Comparison of ENCODE assay signal across 14 mouse cellular contexts in genomic region chr13:20131322-20131997, GRCm38 (mm10). TPM values are rescaled to one million over a fixed set of nuclear protein-coding genes. Genes with fewer than 3 reads are reported as not detected.
DNase-seq lines count a peak whose midpoint lies in the region; ATAC-seq and TF ChIP-seq lines count a peak whose summit lies in the region.
"Had no signal": no experiment of that assay in that cellular context is flagged by ENCODE, and none has a peak within 500 bp of the region (broad histone marks: within the 10 kb centered on the region; RNA-seq: fewer than 3 reads in every experiment).

No protein-coding gene starts in this region.

- H3K9me3 ChIP-seq in intestine, embryonic 15.5 days, result no peaks in the 10 kb centered on the region
- H3K9me3 ChIP-seq in liver, embryonic 15.5 days (replicated peaks), result no peaks in the 10 kb centered on the region
- H3K9me3 ChIP-seq in stomach, postnatal 0 days (ENCODE audit: control insufficient read depth, low read length), result no peaks in the 10 kb centered on the region
- H3K9me3 ChIP-seq: midbrain, embryonic 10.5 days had no signal

- peak; percentile 43 for DNase-seq in urinary bladder, postnatal 14 days (ENCODE audit: low spot score)
- DNase-seq in urinary bladder, postnatal 10 days (ENCODE audit: low spot score), result no peak
- DNase-seq in stomach, postnatal 0 days (ENCODE audit: low spot score), result peak; percentile 68
- DNase-seq in layer of hippocampus, adult 8-10 months (ENCODE audit: low spot score in 2 of 2), result no peak
- DNase-seq in right cerebral cortex, postnatal 25 days, result no peak
- no peak for DNase-seq in yolk sac, embryonic 10.5 days (ENCODE audit: low spot score)
- DNase-seq: cerebellum, adult 8-10 months; thymus, postnatal 25 days had no signal

- peaks cover 24% of the 10 kb centered on the region for H3K4me1 ChIP-seq in intestine, embryonic 15.5 days (replicated peaks)
- H3K4me1 ChIP-seq in liver, embryonic 15.5 days (replicated peaks), result peaks cover 71% of the 10 kb centered on the region
- H3K4me1 ChIP-seq in stomach, postnatal 0 days (replicated peaks; ENCODE audit: control insufficient read depth, insufficient read depth), result 0 out of 2 replicates have a peak, but pooled peaks cover 4% of the 10 kb centered on the region

- H3K9ac ChIP-seq in intestine, embryonic 15.5 days, result no peak overlapping the region
- no peak overlapping the region; the same call in 1 of the 2 replicates for H3K9ac ChIP-seq in liver, embryonic 15.5 days
- H3K9ac ChIP-seq in stomach, postnatal 0 days (ENCODE audit: low read length), result no peak overlapping the region
- H3K9ac ChIP-seq: hindbrain, embryonic 14.5 days had no signal

- no peak for TF ChIP-seq CTCF in stomach, postnatal 0 days (IDR thresholded peaks at IDR 0.05; ENCODE audit: low read depth)

- H3K27me3 ChIP-seq in intestine, embryonic 15.5 days (replicated peaks), result no peaks in the 10 kb centered on the region
- H3K27me3 ChIP-seq in liver, embryonic 15.5 days, result peaks cover 3% of the 10 kb centered on the region; the same call in 1 of the 2 replicates
- no peaks in the 10 kb centered on the region for H3K27me3 ChIP-seq in stomach, postnatal 0 days (ENCODE audit: control insufficient read depth, insufficient read depth, low read length)

- no peak for TF ChIP-seq EP300 in stomach, postnatal 0 days (optimal IDR thresholded peaks at IDR 0.05)

- peak; percentile 81 for ATAC-seq in intestine, embryonic 15.5 days
- ATAC-seq in liver, embryonic 15.5 days (ENCODE audit: insufficient read depth), result peak; percentile 90
- peak; percentile 92 for ATAC-seq in stomach, postnatal 0 days (ENCODE audit: low FRiP score, low TSS enrichment)
- ATAC-seq: CD4-positive, CD25-positive, alpha-beta regulatory T cell, adult 4 months; forebrain, embryonic 16.5 days had no signal

- 76% methylated on average over 5 of the region's 5 CpGs for WGBS in intestine, embryonic 15.5 days
- 50% methylated on average over 5 of the region's 5 CpGs for WGBS in liver, embryonic 15.5 days (ENCODE audit: insufficient replicate concordance)
- WGBS in stomach, postnatal 0 days, result 63% methylated on average over 5 of the region's 5 CpGs

- H3K4me2 ChIP-seq in intestine, embryonic 15.5 days (replicated peaks), result peak overlapping the region; percentile 35; the same call in 1 of the 2 replicates
- peak overlapping the region; percentile 54 for H3K4me2 ChIP-seq in liver, embryonic 15.5 days
- no peak overlapping the region for H3K4me2 ChIP-seq in stomach, postnatal 0 days (replicated peaks; ENCODE audit: low read depth)
- H3K4me2 ChIP-seq: hindbrain, embryonic 14.5 days had no signal

- H3K36me3 ChIP-seq in intestine, embryonic 15.5 days, result no peaks in the 10 kb centered on the region
- no peaks in the 10 kb centered on the region for H3K36me3 ChIP-seq in liver, embryonic 15.5 days (replicated peaks)
- no peaks in the 10 kb centered on the region for H3K36me3 ChIP-seq in stomach, postnatal 0 days (ENCODE audit: control insufficient read depth, insufficient read depth, low read length)
- H3K36me3 ChIP-seq: midbrain, embryonic 10.5 days had no signal

- no peak overlapping the region for H3K4me3 ChIP-seq in intestine, embryonic 15.5 days (replicated peaks)
- peak overlapping the region; percentile 19 for H3K4me3 ChIP-seq in liver, embryonic 15.5 days (replicated peaks)
- H3K4me3 ChIP-seq in stomach, postnatal 0 days (ENCODE audit: low read depth, low read length), result no peak overlapping the region
- H3K4me3 ChIP-seq: midbrain, embryonic 10.5 days had no signal

- peak overlapping the region; percentile 73 for H3K27ac ChIP-seq in intestine, embryonic 15.5 days
- H3K27ac ChIP-seq in liver, embryonic 15.5 days (replicated peaks), result peak overlapping the region; percentile 89
- H3K27ac ChIP-seq in stomach, postnatal 0 days (replicated peaks), result 0 out of 2 replicates have a peak overlapping the region, but pooled peaks have one; percentile 18
- H3K27ac ChIP-seq: hindbrain, embryonic 14.5 days; midbrain, embryonic 10.5 days had no signal

RNA-seq across cellular contexts. Expression of gene Elmo1, which starts 41.1 kb away (rescaled TPM):
- 14.9 and 15.0 TPM in 2 replicates for polyA plus RNA-seq in intestine, embryonic 15.5 days (2015; fragmentation: Nextera tagmentation; extraction: Ambion mirVana)
- 4.5 and 4.9 TPM in 2 replicates for polyA plus RNA-seq in liver, embryonic 15.5 days (2015; fragmentation: Nextera tagmentation; extraction: Ambion mirVana)
- polyA plus RNA-seq in stomach, postnatal 0 days (2015; fragmentation: Nextera tagmentation; extraction: Ambion mirVana), result 4.9 and 5.0 TPM in 2 replicates
- total RNA-seq in layer of hippocampus, adult 8-10 months (2022), result 10 to 100 TPM; 33.4 to 40.0 (median 36.3) TPM

Comparison
In these comparisons a context has a peak if more than half of its experiments do, and no peak if none do; other contexts are left out.
1. DNase-seq: peak in urinary bladder, postnatal 14 days (single experiment) and stomach, postnatal 0 days (single experiment); none in urinary bladder, postnatal 10 days (single experiment), layer of hippocampus, adult 8-10 months (0 of 2), right cerebral cortex, postnatal 25 days (single experiment) and yolk sac, embryonic 10.5 days (single experiment).
2. H3K27ac ChIP-seq: peak in every context shown above with its lines; median percentile 89 in liver, embryonic 15.5 days; 73 in intestine, embryonic 15.5 days; 18 in stomach, postnatal 0 days.
3. Peak in every context shown above with its lines, with median percentiles within 50 percentile points of each other: ATAC-seq.